11 mouse cellular contexts compared by ENCODE assay signal in the genomic region with DNA sequence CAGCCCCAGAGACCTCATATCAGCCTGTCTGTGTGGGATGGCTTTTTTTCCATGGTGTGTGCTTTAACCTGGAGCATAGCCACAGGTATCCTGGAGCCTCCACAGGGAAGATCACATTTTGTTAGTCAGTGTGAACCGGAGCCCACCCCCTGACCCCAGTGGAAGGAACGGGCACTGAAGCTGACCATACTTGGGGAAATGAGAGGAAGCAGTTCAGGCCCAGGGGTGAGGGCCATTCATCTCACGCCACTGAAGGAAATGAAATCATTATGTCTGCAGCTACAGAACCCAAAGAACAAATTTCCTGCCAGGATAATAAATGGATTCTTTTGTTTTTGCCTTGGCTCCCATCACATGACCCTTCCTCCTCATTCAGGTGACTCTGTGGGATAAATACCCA. TPM values are rescaled to one million over a fixed set of nuclear protein-coding genes. Genes with fewer than 3 reads are reported as not detected.
DNase-seq lines count a peak whose midpoint lies in the region; ATAC-seq and TF ChIP-seq lines count a peak whose summit lies in the region.
"Had no signal": no experiment of that assay in that cellular context is flagged by ENCODE, and none has a peak within 500 bp of the region (broad histone marks: within the 10 kb centered on the region; RNA-seq: fewer than 3 reads in every experiment).

No protein-coding gene starts in this region.

- H3K36me3 ChIP-seq in hindbrain, embryonic 12.5 days = no peaks in the 10 kb centered on the region
- no peaks in the 10 kb centered on the region for H3K36me3 ChIP-seq in hindbrain, postnatal 0 days (ENCODE audit: insufficient read depth, low read length)
- H3K36me3 ChIP-seq in kidney, adult 2 months (ENCODE audit: control insufficient read depth, insufficient read depth, low read length) = no peaks in the 10 kb centered on the region
- no peaks in the 10 kb centered on the region for H3K36me3 ChIP-seq in lung, embryonic 16.5 days (ENCODE audit: control insufficient read depth, insufficient read depth, low read length)
- H3K36me3 ChIP-seq: limb, embryonic 15.5 days; midbrain, embryonic 10.5 days had no signal

- no peaks in the 10 kb centered on the region for H3K27me3 ChIP-seq in hindbrain, embryonic 12.5 days
- H3K27me3 ChIP-seq in hindbrain, postnatal 0 days (ENCODE audit: insufficient read depth, low read length) = no peaks in the 10 kb centered on the region
- H3K27me3 ChIP-seq in kidney, adult 2 months (replicated peaks; ENCODE audit: control insufficient read depth, insufficient read depth, low read length) = no peaks in the 10 kb centered on the region
- H3K27me3 ChIP-seq in lung, embryonic 16.5 days (ENCODE audit: control insufficient read depth, insufficient read depth, low read depth, low read length) = no peaks in the 10 kb centered on the region
- H3K27me3 ChIP-seq: limb, embryonic 15.5 days had no signal

- WGBS in hindbrain, embryonic 12.5 days = 23% methylated on average over 3 of the region's 3 CpGs
- WGBS in hindbrain, postnatal 0 days = 44% methylated on average over 3 of the region's 3 CpGs
- 46% methylated on average over 3 of the region's 3 CpGs for WGBS in kidney, adult 2 months
- 44% methylated on average over 3 of the region's 3 CpGs for WGBS in lung, embryonic 16.5 days

- no peak for ATAC-seq in hindbrain, embryonic 12.5 days (ENCODE audit: low FRiP score)
- ATAC-seq in hindbrain, postnatal 0 days = no peak
- peak; percentile 68 for ATAC-seq in lung, embryonic 16.5 days (ENCODE audit: low read depth)

- no peaks in the 10 kb centered on the region for H3K9me3 ChIP-seq in hindbrain, embryonic 12.5 days (replicated peaks)
- H3K9me3 ChIP-seq in hindbrain, postnatal 0 days (ENCODE audit: low read length) = no peaks in the 10 kb centered on the region
- no peaks in the 10 kb centered on the region for H3K9me3 ChIP-seq in lung, embryonic 16.5 days (ENCODE audit: control insufficient read depth, low read length)
- H3K9me3 ChIP-seq: limb, embryonic 15.5 days; midbrain, embryonic 10.5 days had no signal

- no peak overlapping the region for H3K9ac ChIP-seq in hindbrain, embryonic 12.5 days
- H3K9ac ChIP-seq in hindbrain, postnatal 0 days (replicated peaks; ENCODE audit: low read length) = no peak overlapping the region
- H3K9ac ChIP-seq in lung, embryonic 16.5 days (ENCODE audit: low read length) = no peak overlapping the region
- H3K9ac ChIP-seq: limb, embryonic 15.5 days had no signal

- H3K4me1 ChIP-seq in hindbrain, embryonic 12.5 days = peaks cover 20% of the 10 kb centered on the region
- H3K4me1 ChIP-seq in hindbrain, postnatal 0 days (ENCODE audit: insufficient read depth, low read length) = peaks cover 9% of the 10 kb centered on the region; the same call in 1 of the 2 replicates
- no peaks in the 10 kb centered on the region for H3K4me1 ChIP-seq in kidney, adult 2 months (ENCODE audit: control insufficient read depth, insufficient read depth, low read length)
- H3K4me1 ChIP-seq in lung, embryonic 16.5 days (replicated peaks; ENCODE audit: control insufficient read depth, insufficient read depth, low read length) = peaks cover 9% of the 10 kb centered on the region; the same call in 1 of the 2 replicates
- H3K4me1 ChIP-seq: limb, embryonic 15.5 days had no signal

- H3K4me2 ChIP-seq in hindbrain, embryonic 12.5 days (replicated peaks) = no peak overlapping the region
- no peak overlapping the region for H3K4me2 ChIP-seq in hindbrain, postnatal 0 days (ENCODE audit: low read depth, low read length)
- no peak overlapping the region for H3K4me2 ChIP-seq in lung, embryonic 16.5 days (ENCODE audit: low read depth, low read length)
- H3K4me2 ChIP-seq: limb, embryonic 15.5 days had no signal

- H3K27ac ChIP-seq in hindbrain, embryonic 12.5 days = peak overlapping the region; percentile 44; the same call in 1 of the 2 replicates
- H3K27ac ChIP-seq in hindbrain, postnatal 0 days = no peak overlapping the region
- peak overlapping the region; percentile 39; the same call in 1 of the 2 replicates for H3K27ac ChIP-seq in kidney, adult 2 months (ENCODE audit: insufficient read depth, low read depth, low read length)
- H3K27ac ChIP-seq in lung, embryonic 16.5 days (ENCODE audit: low read length) = peak overlapping the region; percentile 63
- H3K27ac ChIP-seq: limb, embryonic 15.5 days; midbrain, embryonic 10.5 days had no signal

- H3K4me3 ChIP-seq in hindbrain, embryonic 12.5 days = no peak overlapping the region
- H3K4me3 ChIP-seq in hindbrain, postnatal 0 days (ENCODE audit: low read length) = no peak overlapping the region
- H3K4me3 ChIP-seq in kidney, adult 2 months (ENCODE audit: insufficient read depth, low read depth, low read length) = no peak overlapping the region
- no peak overlapping the region for H3K4me3 ChIP-seq in lung, embryonic 16.5 days (ENCODE audit: low read length)
- H3K4me3 ChIP-seq: limb, embryonic 15.5 days; midbrain, embryonic 10.5 days had no signal

- TF ChIP-seq CTCF in hindbrain, postnatal 0 days (IDR thresholded peaks at IDR 0.05; ENCODE audit: low read depth) = no peak
- TF ChIP-seq CTCF in kidney, adult 2 months (conservative IDR thresholded peaks at IDR 0.05; ENCODE audit: insufficient read depth, insufficient read length, low read depth, low read length) = no peak

- no peak for TF ChIP-seq POLR2A in kidney, adult 2 months (IDR thresholded peaks at IDR 0.05; ENCODE audit: low read depth, low read length)

- DNase-seq in adrenal gland, adult (ENCODE audit: inconsistent age in 2 of 2, low spot score in 1 of 2) = peak; percentile 23 to 48
- no peak for DNase-seq in adrenal gland, adult 18-20 months (ENCODE audit: low spot score in 2 of 2)
- no peak for DNase-seq in hindbrain, postnatal 0 days (ENCODE audit: low spot score)
- DNase-seq in kidney, adult 2 months = peak; percentile 65
- no peak for DNase-seq in left cerebral cortex, adult 18-20 months (ENCODE audit: low spot score in 2 of 2)
- no peak for DNase-seq in frontal cortex, postnatal 14 days (ENCODE audit: low spot score in 2 of 2)
- DNase-seq: cerebellum, adult 18-20 months had no signal

RNA-seq across cellular contexts. Expression of gene Ephb1, which starts 44.1 kb away (rescaled TPM):
- total RNA-seq in adrenal gland, adult 18-20 months (2021) = 1 to 10 TPM; 1.8 to 2.1 TPM
- polyA plus RNA-seq in hindbrain, embryonic 12.5 days (2016; fragmentation: Nextera tagmentation; extraction: Ambion mirVana) = 28.1 and 30.2 TPM in 2 replicates
- total RNA-seq in hindbrain, postnatal 0 days (2014; rRNA removed) = 50.3 and 60.1 TPM in 2 replicates
- 34.7 and 39.6 TPM in 2 replicates for polyA plus RNA-seq in hindbrain, postnatal 0 days (2015; fragmentation: Nextera tagmentation; extraction: Ambion mirVana)
- 2.2 and 2.7 TPM in 2 replicates for polyA plus RNA-seq in kidney, adult 2 months (2012; rRNA removed)
- 1.4 and 1.8 TPM in 2 replicates for polyA plus RNA-seq in lung, embryonic 16.5 days (2015; fragmentation: Nextera tagmentation; extraction: Ambion mirVana)
- total RNA-seq in left cerebral cortex, adult 18-20 months (2021) = 10 to 100 TPM; 20.3 to 26.9 TPM

Comparison
In these comparisons a context has a peak if more than half of its experiments do, and no peak if none do; other contexts are left out.
1. DNase-seq: peak in adrenal gland, adult (2 of 2) and kidney, adult 2 months (single experiment); none in adrenal gland, adult 18-20 months (0 of 2), hindbrain, postnatal 0 days (single experiment), left cerebral cortex, adult 18-20 months (0 of 2) and frontal cortex, postnatal 14 days (0 of 2).